Mouse (Mus musculus) embryonic fibroblast, embryonic 13.5 days (primary cell): Measurements from ENCODE around the gene Slc16a6. TPM values are rescaled to one million over a fixed set of nuclear protein-coding genes. Genes with fewer than 3 reads are reported as not detected.

Experiments
- H3K27ac ChIP-seq: 2 replicates; pipeline ENCODE4 v1.5.1; 2012; ENCODE audit warnings: low read length, control low read depth, inconsistent platforms; ENCODE audit not compliant: insufficient read depth
- H3K4me1 ChIP-seq: 2 replicates; pipeline ENCODE4 v1.6.1; 2011; ENCODE audit warnings: low read length; ENCODE audit not compliant: control insufficient read depth, insufficient read depth
- H3K4me3 ChIP-seq: 2 replicates; pipeline ENCODE4 v1.5.1; 2011; ENCODE audit warnings: mild to moderate bottlenecking, control low read depth, low read length; ENCODE audit not compliant: insufficient read depth
- CTCF ChIP-seq: IDR thresholded peaks from 2 replicates; pipeline ENCODE4 v1.5.1; 2011; ENCODE audit warnings: mild to moderate bottlenecking, control low read depth, low read length, moderate library complexity, borderline replicate concordance; ENCODE audit not compliant: insufficient read depth
- POLR2A ChIP-seq: IDR thresholded peaks from 2 replicates; pipeline ENCODE4 v1.6.1; 2011; ENCODE audit warnings: low read depth, mild to moderate bottlenecking, control low read depth, low read length, moderate library complexity
- polyA plus RNA-seq: library from polyadenylated mRNA; stranded (reverse); fragments of >200 nt; gene quantifications from 2 replicates; pipeline ENCODE4 v1.2.4, GENCODE M21; 2011; ENCODE audit warnings: low read depth; ENCODE audit not compliant: missing spikeins, insufficient read length

Gene Slc16a6
- polyA plus RNA-seq, 1 experiment: 3.0 TPM

- Histone ChIP-seq H3K27ac (no peak overlapping the region), H3K4me3 (no peak overlapping the region), H3K4me1 (no peaks in the 10 kb centered on the region)
- TF ChIP-seq POLR2A (no peak), CTCF (no peak)
Measured at GRCm38 (mm10) chr11:109434233-109434798, 39.1 kb downstream of the Slc16a6 start.

DNA sequence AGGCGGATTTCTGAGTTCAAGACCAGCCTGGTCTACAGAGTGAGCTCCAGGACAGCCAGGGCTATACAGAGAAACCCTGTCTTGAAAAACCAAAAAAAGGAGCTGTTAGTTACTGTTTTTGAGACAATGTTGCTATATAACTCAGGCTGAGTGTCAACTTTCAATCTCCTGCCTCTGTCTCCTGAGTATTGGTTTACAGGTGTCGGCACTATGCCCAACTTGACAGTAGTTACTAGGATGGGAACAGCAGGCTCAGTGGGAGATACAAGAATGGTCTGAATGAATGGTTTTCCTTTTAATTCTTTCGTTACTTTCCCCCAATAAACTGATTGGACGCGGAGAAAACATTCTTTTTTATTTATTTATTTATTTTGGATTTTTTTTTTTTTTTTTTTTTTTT lies 46.0 kb downstream of the Slc16a6 start:
- peaks cover 2% of the 10 kb centered on the region for H3K4me1 ChIP-seq
- no peak overlapping the region for H3K4me3 ChIP-seq
- TF ChIP-seq CTCF: no peak
- no peak for TF ChIP-seq POLR2A
- H3K27ac ChIP-seq: no peak overlapping the region

- no peak; the same call in 1 of the 2 replicates for TF ChIP-seq POLR2A
- no peak for TF ChIP-seq CTCF
- peaks cover 2% of the 10 kb centered on the region for H3K4me1 ChIP-seq
- peak overlapping the region; percentile 42 for H3K27ac ChIP-seq
- peak overlapping the region; percentile 68 for H3K4me3 ChIP-seq
Measured at GRCm38 (mm10) chr11:109426272-109426586, 47.2 kb downstream of the Slc16a6 start.

- Histone ChIP-seq H3K4me3 (peak within 1 kb of the TSS; percentile 68), H3K4me1 (peaks cover 2% of the 10 kb centered on the region), H3K27ac (peak within 1 kb of the TSS; percentile 42)
- TF ChIP-seq POLR2A: peak; percentile 89
- peak; percentile 87 for TF ChIP-seq CTCF
Measured at GRCm38 (mm10) chr11:109425392-109426271, 47.8 kb downstream of the Slc16a6 start, which contains the start of gene Amz2. Gene Amz2 (plus strand): TSS chr11:109425946.

- no peak overlapping the region for H3K27ac ChIP-seq
- no peak overlapping the region for H3K4me3 ChIP-seq
- peaks cover 2% of the 10 kb centered on the region for H3K4me1 ChIP-seq
- TF ChIP-seq POLR2A (no peak), CTCF (no peak)
Measured at GRCm38 (mm10) chr11:109423294-109423693, 50.1 kb downstream of the Slc16a6 start.

GRCm38 (mm10) chr11:109422263-109422662 lies 51.1 kb downstream of the Slc16a6 start:
- no peak overlapping the region for H3K4me3 ChIP-seq

GRCm38 (mm10) chr11:109421205-109421604 lies 52.2 kb downstream of the Slc16a6 start:
- H3K27ac ChIP-seq: no peak overlapping the region
- H3K4me1 ChIP-seq: no peaks in the 10 kb centered on the region
- H3K4me3 ChIP-seq: no peak overlapping the region
- TF ChIP-seq CTCF: no peak
- TF ChIP-seq POLR2A: no peak

More at GRCm38 (mm10) chr11:109422263-109422662, 51.1 kb downstream of the Slc16a6 start:
- peaks cover 2% of the 10 kb centered on the region for H3K4me1 ChIP-seq
- no peak overlapping the region for H3K27ac ChIP-seq
- no peak for TF ChIP-seq POLR2A

- TF ChIP-seq CTCF (no peak), POLR2A (no peak)
- H3K4me1 ChIP-seq: no peaks in the 10 kb centered on the region
- H3K4me3 ChIP-seq: no peak overlapping the region
- H3K27ac ChIP-seq: no peak overlapping the region
Measured at GRCm38 (mm10) chr11:109420567-109420962, 52.8 kb downstream of the Slc16a6 start.

DNA sequence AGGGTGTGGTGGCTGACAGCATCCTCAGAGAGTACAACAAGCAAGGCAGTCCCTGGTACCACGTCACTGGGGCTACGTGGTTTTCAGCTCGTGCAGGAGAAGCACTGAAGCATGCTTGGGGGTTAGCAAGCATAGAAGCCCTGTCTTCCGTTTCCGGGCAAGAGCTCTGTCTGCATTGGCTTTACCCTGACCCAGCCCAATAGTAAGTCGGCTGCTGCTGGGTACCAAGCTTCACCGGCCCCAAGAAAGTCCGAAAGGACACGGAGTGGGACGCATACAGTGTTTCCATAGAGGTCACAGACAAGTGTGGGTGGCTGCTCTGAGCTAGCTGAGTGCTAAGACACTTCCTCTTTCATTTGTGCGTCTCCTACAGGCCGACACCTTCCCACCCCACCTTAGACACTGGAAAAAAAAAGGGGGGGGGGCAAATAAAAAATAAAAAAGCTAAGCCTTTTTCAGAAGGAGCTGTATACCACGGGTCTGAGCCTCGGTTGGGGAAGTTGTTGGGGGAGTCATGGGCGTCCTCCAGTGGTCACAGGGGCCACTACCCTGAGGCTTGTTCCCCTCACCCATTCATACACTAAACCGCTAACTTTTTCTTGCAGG lies 53.3 kb downstream of the Slc16a6 start:
- Histone ChIP-seq H3K4me3 (no peak overlapping the region), H3K4me1 (no peaks in the 10 kb centered on the region), H3K27ac (no peak overlapping the region)
- TF ChIP-seq CTCF (no peak), POLR2A (no peak)

DNA sequence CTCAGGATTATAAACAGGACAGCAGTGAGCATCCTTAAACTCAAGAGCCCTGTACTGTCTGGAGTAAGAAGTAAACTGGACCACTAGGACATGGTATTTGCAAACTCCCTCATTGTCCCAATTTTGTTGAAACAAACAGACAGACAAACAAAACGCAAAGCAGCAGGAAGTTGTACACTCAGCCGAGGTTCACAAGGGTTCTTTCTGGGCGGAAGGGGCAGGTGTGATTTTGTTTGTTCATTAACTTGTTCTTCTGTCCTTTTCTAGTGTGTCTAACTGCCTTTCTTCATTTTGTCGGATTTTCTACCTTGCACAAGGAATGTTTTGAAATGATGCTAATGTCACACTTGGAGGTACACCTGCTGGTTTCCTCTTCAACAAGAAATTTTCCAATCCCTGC lies 53.9 kb downstream of the Slc16a6 start:
- no peaks in the 10 kb centered on the region for H3K4me1 ChIP-seq
- H3K4me3 ChIP-seq: no peak overlapping the region
- TF ChIP-seq POLR2A: no peak
- TF ChIP-seq CTCF: no peak
- no peak overlapping the region for H3K27ac ChIP-seq
